Mouse (Mus musculus) CH12.LX (cell line): Measurements from ENCODE around the gene Cnn2. TPM values are rescaled to one million over a fixed set of nuclear protein-coding genes. Genes with fewer than 3 reads are reported as not detected.
A peak's percentile ranks its signal among the peaks of the same experiment; 100 is the strongest.

Experiments
- DNase-seq: peaks from one replicate; pipeline ENCODE4 v3.0.0-alpha.2; 2013; ENCODE audit errors: extremely low read depth
- H3K27ac ChIP-seq: 2 replicates; pipeline ENCODE4 v1.5.1; 2012; ENCODE audit warnings: low read depth, mild to moderate bottlenecking, control low read depth, moderate library complexity; ENCODE audit not compliant: insufficient read depth
- H3K27me3 ChIP-seq: replicated peaks from 2 replicates; pipeline ENCODE3; 2012; ENCODE audit warnings: inconsistent platforms
- H3K36me3 ChIP-seq, 2 experiments: replicated peaks in 1 of 2; 2 replicates each; pipeline versions ENCODE3 to v1.6.1; 2012; ENCODE audit warnings: inconsistent platforms in 1 of 2, low read length in 1 of 2, mild to moderate bottlenecking in 1 of 2, mixed read lengths in 1 of 2, moderate library complexity in 1 of 2; ENCODE audit not compliant: control insufficient read depth in 1 of 2, insufficient read depth in 1 of 2
- H3K4me1 ChIP-seq, 2 experiments: 2 replicates each; pipeline ENCODE4 v1.6.1; 2012; ENCODE audit warnings: inconsistent platforms in 1 of 2, moderate library complexity in 1 of 2; ENCODE audit not compliant: insufficient read depth in 2 of 2, control insufficient read depth in 1 of 2
- H3K4me2 ChIP-seq: 2 replicates; pipeline ENCODE4 v1.6.1; 2012; ENCODE audit warnings: low read depth, mild to moderate bottlenecking, control low read depth; ENCODE audit not compliant: poor library complexity, insufficient read depth, severe bottlenecking
- H3K4me3 ChIP-seq, 3 experiments: fragments of 150-350 bp in 1 of 3; sonication (generic) in 1 of 3; replicated peaks in 1 of 3; 2 replicates each; pipeline versions ENCODE3 to v1.5.1; 2011 to 2012; ENCODE audit warnings: low read depth in 2 of 3, low read length in 2 of 3, mild to moderate bottlenecking in 2 of 3, moderate library complexity in 2 of 3, control low read depth in 1 of 3, improper control_type of control experiment in 1 of 3, inconsistent platforms in 1 of 3, mixed read lengths in 1 of 3; ENCODE audit not compliant: poor library complexity in 1 of 3
- H3K79me2 ChIP-seq: replicated peaks from 2 replicates; pipeline ENCODE4 v1.6.1; 2012; ENCODE audit warnings: mild to moderate bottlenecking, moderate library complexity; ENCODE audit not compliant: control insufficient read depth, poor library complexity, insufficient read depth, severe bottlenecking; ENCODE audit errors: extremely low read depth
- H3K9ac ChIP-seq: 2 replicates; pipeline ENCODE4 v1.6.1; 2012; ENCODE audit warnings: low read depth, mild to moderate bottlenecking, control low read depth, moderate library complexity; ENCODE audit not compliant: insufficient read depth
- H3K9me3 ChIP-seq: replicated peaks from 2 replicates; pipeline ENCODE3; 2012; ENCODE audit warnings: low read length, inconsistent platforms, mixed read lengths
- BHLHE40 ChIP-seq: IDR thresholded peaks from 2 replicates; pipeline ENCODE4 v1.6.1; 2011; ENCODE audit warnings: mild to moderate bottlenecking, low read depth, low read length, improper control_type of control experiment
- CHD2 ChIP-seq: IDR thresholded peaks from 2 replicates; pipeline ENCODE4 v1.6.1; 2011; ENCODE audit warnings: low read length, improper control_type of control experiment
- EP300 ChIP-seq: IDR thresholded peaks from 2 replicates; pipeline ENCODE4 v1.6.1; 2011; ENCODE audit warnings: low read length, improper control_type of control experiment
- ETS1 ChIP-seq: conservative IDR thresholded peaks from 2 replicates; pipeline ENCODE4 v1.6.1; 2012; ENCODE audit warnings: low read depth, mild to moderate bottlenecking, inconsistent platforms, low read length, improper control_type of control experiment, moderate library complexity
- GABPA ChIP-seq: IDR thresholded peaks from 2 replicates; pipeline ENCODE4 v1.6.1; 2012; ENCODE audit warnings: low read depth, low read length, improper control_type of control experiment, inconsistent platforms; ENCODE audit not compliant: insufficient replicate concordance
- JUN ChIP-seq: IDR thresholded peaks from 2 replicates; pipeline ENCODE4 v1.6.1; 2011; ENCODE audit warnings: low read depth, mild to moderate bottlenecking, low read length, improper control_type of control experiment, moderate library complexity; ENCODE audit not compliant: insufficient read depth
- JUND ChIP-seq: conservative IDR thresholded peaks from 2 replicates; pipeline ENCODE4 v1.6.1; 2011; ENCODE audit warnings: low read depth, low read length, improper control_type of control experiment
- KAT2A ChIP-seq: IDR thresholded peaks from 2 replicates; pipeline ENCODE4 v1.6.1; 2012; ENCODE audit warnings: low read length, improper control_type of control experiment, inconsistent platforms; ENCODE audit not compliant: insufficient replicate concordance
- MAZ ChIP-seq: IDR thresholded peaks from 2 replicates; pipeline ENCODE4 v1.6.1; 2012; ENCODE audit warnings: low read depth, mild to moderate bottlenecking, inconsistent platforms, low read length, improper control_type of control experiment, moderate library complexity
- MEF2A ChIP-seq: IDR thresholded peaks from 2 replicates; pipeline ENCODE4 v1.6.1; 2014; ENCODE audit warnings: low read depth, mild to moderate bottlenecking, inconsistent platforms, low read length, improper control_type of control experiment, borderline replicate concordance
- MXI1 ChIP-seq: IDR thresholded peaks from 2 replicates; pipeline ENCODE4 v1.6.1; 2011; ENCODE audit warnings: mild to moderate bottlenecking, low read depth, low read length, improper control_type of control experiment
- MYC ChIP-seq: IDR thresholded peaks from 2 replicates; pipeline ENCODE4 v1.6.1; 2011; ENCODE audit warnings: low read depth, mild to moderate bottlenecking, improper control_type of control experiment, low read length
- NRF1 ChIP-seq: IDR thresholded peaks from 2 replicates; pipeline ENCODE4 v1.6.1; 2014; ENCODE audit warnings: low read depth, mild to moderate bottlenecking, inconsistent platforms, low read length, improper control_type of control experiment, moderate library complexity
- SIN3A ChIP-seq: IDR thresholded peaks from 2 replicates; pipeline ENCODE4 v1.6.1; 2012; ENCODE audit warnings: low read length, improper control_type of control experiment, inconsistent platforms
- SMC3 ChIP-seq: IDR thresholded peaks from 2 replicates; pipeline ENCODE4 v1.6.1; 2011; ENCODE audit warnings: low read depth, low read length, improper control_type of control experiment
- UBTF ChIP-seq: IDR thresholded peaks from 2 replicates; pipeline ENCODE4 v1.6.1; 2012; ENCODE audit warnings: low read depth, mild to moderate bottlenecking, inconsistent platforms, low read length, improper control_type of control experiment, moderate library complexity
- USF1 ChIP-seq: IDR thresholded peaks from 2 replicates; pipeline ENCODE4 v1.6.1; 2014; ENCODE audit warnings: low read depth, mild to moderate bottlenecking, inconsistent platforms, low read length, improper control_type of control experiment
- ZKSCAN1 ChIP-seq: IDR thresholded peaks from 2 replicates; pipeline ENCODE4 v1.6.1; 2012; ENCODE audit warnings: low read depth, inconsistent platforms, low read length, improper control_type of control experiment, borderline replicate concordance
- ZNF384 ChIP-seq: IDR thresholded peaks from 2 replicates; pipeline ENCODE4 v1.6.1; 2012; ENCODE audit warnings: low read depth, low read length, improper control_type of control experiment, inconsistent platforms
- dilution Hi-C: fragments of 300-500 bp; cut with MboI; formaldehyde crosslinking; loops from 2 replicates; pipeline ENCODE4 v1.14.3; 2020; ENCODE audit warnings: low sequenced_read_pairs; ENCODE audit not compliant: extremely low pct_unique_long_range_greater_than_20kb, extremely low pct_ligation_motif_present
- in situ Hi-C: fragments of 300-500 bp; cut with MboI; formaldehyde crosslinking; loops from 3 replicates; pipeline ENCODE4 v1.14.3; 2019; ENCODE audit warnings: low sequenced_read_pairs, low pct_ligation_motif_present, low pct_unique_long_range_greater_than_20kb, mixed read lengths
- polyA plus RNA-seq: library from polyadenylated mRNA; unstranded; fragments of >175 nt; gene quantifications from 2 replicates; pipeline ENCODE4 v1.2.1, GENCODE M21; 2012; ENCODE audit warnings: low read depth; ENCODE audit not compliant: insufficient read length
- total RNA-seq, 2 experiments: library from RNA; depleted of rRNA; stranded (reverse); fragments of 300-350 nt in 1 of 2; fragments of >200 nt in 1 of 2; gene quantifications; 2 replicates each; pipeline ENCODE4 v1.2.3; 2012 to 2014

Gene Cnn2
- total and polyA plus RNA-seq, 3 experiments = 26.9 to 62.7 (median 49.0) TPM

DNA sequence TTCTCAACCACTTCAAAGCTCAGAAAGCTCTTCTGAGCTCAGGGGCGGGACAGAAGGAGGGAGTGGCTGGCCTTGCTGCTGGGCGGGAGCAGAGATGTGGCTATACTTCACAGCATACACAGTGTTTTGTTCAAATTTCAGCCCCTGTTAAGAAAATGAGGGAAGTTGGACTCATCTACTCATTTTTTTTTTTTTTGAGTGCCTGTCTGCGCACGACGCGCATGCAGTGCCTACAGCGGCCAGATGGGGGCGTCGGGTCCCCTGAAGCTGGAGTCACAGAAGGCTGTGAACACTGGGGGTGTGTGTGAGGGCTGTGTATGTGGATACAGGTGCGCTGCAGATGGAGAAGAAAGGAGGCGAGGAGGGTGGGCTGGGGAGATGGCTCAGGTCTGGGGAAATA lies 1.4 kb upstream of the Cnn2 start (continued):
- TF ChIP-seq ETS1 (no peak), EP300 (peak; percentile 5; the same call in 1 of the 2 replicates), MEF2A (no peak), MYC (no peak), MXI1 (no peak; the same call in 1 of the 2 replicates), JUND (no peak), CHD2 (no peak), SIN3A (no peak), ZKSCAN1 (no peak), USF1 (no peak), ZNF384 (peak; percentile 98), KAT2A (no peak), GABPA (no peak), SMC3 (peak; percentile 72), JUN (no peak)

DNA sequence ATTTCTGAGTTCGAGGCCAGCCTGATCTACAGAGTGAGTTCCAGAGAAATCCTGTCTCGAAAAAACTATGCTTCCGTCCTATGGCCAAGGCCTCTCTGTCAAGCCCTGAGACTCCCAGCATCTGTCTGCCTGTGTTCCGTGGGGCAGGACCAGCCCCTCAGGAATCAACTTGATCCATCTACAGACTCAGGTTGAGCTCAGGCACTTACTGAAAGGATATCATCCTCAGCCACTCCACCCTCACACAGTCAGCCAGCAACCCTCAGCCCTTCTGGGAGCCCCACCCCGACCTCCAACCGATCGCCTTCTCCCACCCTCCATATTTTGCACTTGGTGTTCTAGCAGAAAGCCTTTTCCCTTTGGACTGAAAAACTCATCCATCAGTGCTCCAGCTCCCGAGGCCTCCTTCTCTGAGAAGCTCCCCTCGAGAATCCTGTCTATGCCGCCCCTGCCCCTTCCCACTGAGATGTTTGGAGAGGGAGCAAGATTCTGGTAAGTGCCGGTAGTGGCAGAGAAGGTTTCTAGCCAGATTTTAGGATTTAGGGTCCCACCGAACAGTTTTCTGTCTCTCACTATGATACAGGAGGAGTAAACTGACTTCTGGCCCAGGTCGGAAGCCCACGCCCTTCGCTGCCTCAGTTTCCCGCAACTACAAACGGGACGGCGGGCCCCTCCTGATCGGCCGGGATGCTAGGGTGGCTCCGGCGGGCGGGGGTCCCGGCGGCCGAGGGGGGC lies 446 bp upstream of the Cnn2 start:
- Histone ChIP-seq H3K27me3 (peaks cover 3% of the 10 kb centered on the region), H3K79me2 (peaks cover 11% of the 10 kb centered on the region), H3K9ac (peak overlapping the region; percentile 35; the same call in 1 of the 2 replicates), H3K9me3 (peaks cover 14% of the 10 kb centered on the region), H3K4me3 (peak overlapping the region; percentile 37 to 67 (median 66)), H3K36me3 (peaks cover 11 to 24% of the 10 kb centered on the region in 2 experiments), H3K4me1 (peaks cover 12 to 44% of the 10 kb centered on the region in 2 experiments), H3K4me2 (peak overlapping the region; percentile 27), H3K27ac (no peak overlapping the region)
- dilution Hi-C loops = no loop called here
- in situ Hi-C loops = loop anchor here (5.0 kb wide), 2 partner anchors 124 to 154 kb away; partner anchors contain the start of gene Cbarp
- DNase-seq = no peak
- TF ChIP-seq MAZ = no peak

DNA sequence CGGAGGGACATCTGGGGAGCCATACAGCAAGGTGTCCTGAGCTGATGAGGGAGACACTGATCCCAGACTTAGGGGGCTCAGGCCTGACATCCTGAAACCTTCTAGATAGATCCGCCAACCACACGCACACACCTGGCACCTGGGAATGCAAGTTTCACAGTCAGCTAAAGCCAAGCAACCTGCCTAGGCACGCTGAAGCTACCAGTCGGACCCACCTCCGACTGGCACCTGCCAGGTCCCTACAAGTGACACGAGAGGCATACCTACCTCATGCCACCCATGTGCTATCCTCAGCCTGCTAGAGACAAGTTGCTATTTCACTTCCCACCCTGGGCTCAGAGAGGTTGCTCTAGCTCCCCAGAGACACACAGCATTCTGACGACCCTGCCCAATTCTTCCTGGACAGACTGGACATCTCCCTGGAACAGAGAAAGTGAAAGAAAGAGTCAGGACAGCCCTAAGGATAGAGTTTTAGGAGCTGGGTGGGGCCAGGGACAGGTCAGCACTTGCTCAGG lies 945 bp downstream of the Cnn2 start:
- H3K4me1 ChIP-seq = peaks cover 12 to 41% of the 10 kb centered on the region in 2 experiments
- DNase-seq = no peak
- dilution Hi-C loops = no loop called here
- H3K9me3 ChIP-seq = peaks cover 14% of the 10 kb centered on the region
- TF ChIP-seq JUN (no peak), BHLHE40 (no peak), UBTF (no peak), NRF1 (no peak)
- peak overlapping the region; percentile 27; the same call in 1 of the 2 replicates for H3K4me2 ChIP-seq
- peaks cover 20 to 37% of the 10 kb centered on the region in 2 experiments for H3K36me3 ChIP-seq
- in situ Hi-C loops = loop anchor here (5.0 kb wide), 2 partner anchors 123 to 153 kb away; partner anchors contain the start of gene Cbarp
- peak overlapping the region; percentile 58 to 67 (median 66) for H3K4me3 ChIP-seq
- H3K79me2 ChIP-seq = no peaks in the 10 kb centered on the region
- peaks cover 3% of the 10 kb centered on the region for H3K27me3 ChIP-seq
- H3K9ac ChIP-seq = 0 out of 2 replicates have a peak overlapping the region, but pooled peaks have one; percentile 35
- no peak overlapping the region for H3K27ac ChIP-seq
